Mouse (Mus musculus): ENCODE data around the gene Hdac1. TPM values are rescaled to one million over a fixed set of nuclear protein-coding genes. Genes with fewer than 3 reads are reported as not detected.

The Hdac1 gene
- polyA plus RNA-seq, 1 experiment: 46.2 TPM

DNA sequence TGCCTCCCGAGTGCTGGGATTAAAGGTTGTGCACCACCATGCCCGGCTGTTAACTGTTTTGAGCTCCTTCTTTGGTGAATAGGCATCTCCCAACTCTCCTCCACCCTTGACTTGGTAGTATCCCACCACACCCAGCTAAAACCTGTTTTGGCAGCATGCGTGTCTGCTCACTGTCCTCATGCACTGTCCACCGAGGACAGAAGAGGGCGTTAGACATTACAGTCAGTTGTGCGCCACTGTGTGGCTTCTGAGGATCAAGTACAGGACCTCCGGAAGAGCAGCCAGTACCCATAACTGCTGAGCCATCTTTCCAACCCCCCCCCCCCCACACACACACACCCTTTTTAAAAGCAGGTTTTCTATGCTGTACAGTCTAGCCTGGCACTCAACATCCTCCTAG, 47.8 kb downstream of the Hdac1 start:
- Histone ChIP-seq H3K4me1 (ENCODE audit: control insufficient read depth, insufficient read depth, insufficient read length, low read length) (no peaks in the 10 kb centered on the region; the same call in none of the 2 replicates), H3K27ac (replicated peaks; ENCODE audit: low read depth, low read length) (no peak overlapping the region), H3K4me3 (ENCODE audit: insufficient read depth, low read depth, low read length) (no peak overlapping the region)

DNA sequence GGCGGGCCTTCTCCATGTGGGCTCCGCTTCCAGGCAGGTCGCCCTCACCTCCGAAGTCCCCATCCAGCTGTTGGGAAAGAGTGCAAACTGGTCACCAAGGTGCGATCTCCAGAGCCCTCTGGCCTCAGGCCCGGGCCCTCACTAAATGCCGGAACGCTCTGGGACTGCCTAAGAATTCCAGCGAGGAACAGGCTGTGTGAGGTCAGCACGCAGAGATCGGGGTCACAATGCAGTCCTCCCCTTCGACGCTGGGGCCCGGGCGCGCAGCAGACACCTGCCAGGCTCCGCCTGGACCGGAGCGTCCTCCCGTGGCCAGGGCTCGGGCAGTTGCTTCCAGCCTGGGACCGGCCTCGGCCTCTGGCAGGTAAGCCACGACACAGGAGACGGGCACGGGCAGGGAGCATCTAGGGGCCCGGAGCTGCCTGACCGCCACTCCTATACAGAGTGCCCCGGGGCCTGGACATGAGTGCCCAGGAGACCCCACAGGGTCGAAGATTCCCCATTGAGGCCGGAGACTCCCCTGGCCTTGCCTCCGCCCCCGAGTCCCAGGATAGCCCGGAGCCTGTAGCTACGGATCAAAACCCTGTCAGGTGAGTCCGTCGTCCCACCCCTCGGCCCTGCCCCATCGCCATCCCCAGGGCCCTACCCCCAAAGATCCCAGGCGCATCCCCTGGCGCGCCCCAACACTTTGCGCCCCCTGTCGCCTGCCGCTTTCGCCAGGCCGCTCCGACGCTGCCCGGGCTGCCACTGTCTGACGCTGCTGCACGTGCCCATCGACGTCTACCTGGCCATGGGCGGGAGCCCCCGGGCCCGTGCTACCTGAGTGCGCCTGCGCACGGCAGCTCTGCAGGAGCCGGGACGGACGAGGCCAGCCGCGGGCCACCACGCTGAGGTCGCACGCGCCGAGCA, 51.3 kb downstream of the Hdac1 start, which contains the start of the genes Tssk3 and Fam229a:
Gene Tssk3, minus strand, starts transcription at position 51 of the 909 bp plus-strand sequence.
Gene Fam229a, plus strand, starts transcription at position 219 of the 909 bp plus-strand sequence.
- H3K4me3 ChIP-seq (ENCODE audit: insufficient read depth, low read depth, low read length): peak within 1 kb of the TSS; percentile 29; the same call in 1 of the 2 replicates
- H3K27ac ChIP-seq (replicated peaks; ENCODE audit: low read depth, low read length): no peak within 1 kb of the TSS
- H3K4me1 ChIP-seq (ENCODE audit: control insufficient read depth, insufficient read depth, insufficient read length, low read length): no peaks in the 10 kb centered on the region; the same call in none of the 2 replicates

- no peak overlapping the region for H3K27ac ChIP-seq (replicated peaks; ENCODE audit: low read depth, low read length)
- H3K4me3 ChIP-seq (ENCODE audit: insufficient read depth, low read depth, low read length): no peak overlapping the region
- no peaks in the 10 kb centered on the region for H3K4me1 ChIP-seq (ENCODE audit: control insufficient read depth, insufficient read depth, insufficient read length, low read length)
These were observed 61.4 kb downstream of the Hdac1 start for GRCm38 (mm10) chr4:129481090-129481489.

GRCm38 (mm10) chr4:129479863-129480262, 62.6 kb downstream of the Hdac1 start:
- no peak overlapping the region for H3K4me3 ChIP-seq (ENCODE audit: insufficient read depth, low read depth, low read length)
- no peaks in the 10 kb centered on the region for H3K4me1 ChIP-seq (ENCODE audit: control insufficient read depth, insufficient read depth, insufficient read length, low read length)
- no peak overlapping the region for H3K27ac ChIP-seq (replicated peaks; ENCODE audit: low read depth, low read length)

DNA sequence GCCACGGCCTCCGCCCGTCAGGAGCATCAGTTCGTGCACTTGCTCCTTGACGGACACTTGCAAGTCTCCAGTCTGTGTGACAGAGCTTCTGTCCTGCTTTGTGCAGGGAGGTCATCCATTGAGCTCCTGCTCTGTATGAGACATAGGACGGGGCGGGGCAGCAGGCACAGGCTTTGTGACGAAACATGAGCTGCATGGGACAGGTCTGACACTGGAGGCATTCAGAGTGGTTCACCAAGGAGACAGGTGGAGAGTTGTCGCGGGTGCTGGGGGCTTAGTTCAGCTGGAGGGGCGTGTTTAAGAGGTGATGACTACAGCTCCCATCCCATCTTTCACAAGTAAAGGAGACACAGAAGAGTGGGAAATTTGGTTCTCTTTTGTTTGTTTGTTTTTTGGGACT, 66.5 kb downstream of the Hdac1 start:
- H3K4me3 ChIP-seq (ENCODE audit: insufficient read depth, low read depth, low read length): no peak overlapping the region
- H3K27ac ChIP-seq (replicated peaks; ENCODE audit: low read depth, low read length): no peak overlapping the region
- no peaks in the 10 kb centered on the region for H3K4me1 ChIP-seq (ENCODE audit: control insufficient read depth, insufficient read depth, insufficient read length, low read length)

Other genes starting within 250 kb of the Hdac1 start
- 77.7 and 87.6 TPM in 2 replicates for gene Rbbp4, start 207.3 kb downstream of the Hdac1 start, polyA plus RNA-seq (2012; ENCODE audit: insufficient read depth, insufficient read length, missing spikeins)
- 92.1 and 127 TPM in 2 replicates for gene Zbtb8os, start 207.0 kb downstream of the Hdac1 start, polyA plus RNA-seq (2012; ENCODE audit: insufficient read depth, insufficient read length, missing spikeins)
- gene Zbtb8a, start 164.6 kb downstream of the Hdac1 start, polyA plus RNA-seq (2012; ENCODE audit: insufficient read depth, insufficient read length, missing spikeins): 1.5 and 3.4 TPM in 2 replicates
- not detected in 2 replicates for gene Zbtb8b, start 101.9 kb downstream of the Hdac1 start, polyA plus RNA-seq (2012; ENCODE audit: insufficient read depth, insufficient read length, missing spikeins)
- 24.8 and 35.7 TPM in 2 replicates for gene Bsdc1, start 81.1 kb downstream of the Hdac1 start, polyA plus RNA-seq (2012; ENCODE audit: insufficient read depth, insufficient read length, missing spikeins)
- not detected in 2 replicates for gene Tssk3, start 51.7 kb downstream of the Hdac1 start, polyA plus RNA-seq (2012; ENCODE audit: insufficient read depth, insufficient read length, missing spikeins)
- not detected in 2 replicates for gene Fam229a, start 51.5 kb downstream of the Hdac1 start, polyA plus RNA-seq (2012; ENCODE audit: insufficient read depth, insufficient read length, missing spikeins)
- gene Marcksl1, start 29.1 kb downstream of the Hdac1 start, polyA plus RNA-seq (2012; ENCODE audit: insufficient read depth, insufficient read length, missing spikeins): 3.5 and 4.9 TPM in 2 replicates
- not detected in 2 replicates for gene Lck, start 30.9 kb upstream of the Hdac1 start, polyA plus RNA-seq (2012; ENCODE audit: insufficient read depth, insufficient read length, missing spikeins)
- not detected in 2 replicates for gene Fam167b, start 35.8 kb upstream of the Hdac1 start, polyA plus RNA-seq (2012; ENCODE audit: insufficient read depth, insufficient read length, missing spikeins)
- 156 and 174 TPM in 2 replicates for gene Eif3i, start 57.9 kb upstream of the Hdac1 start, polyA plus RNA-seq (2012; ENCODE audit: insufficient read depth, insufficient read length, missing spikeins)
- gene Tmem234, start 58.0 kb upstream of the Hdac1 start, polyA plus RNA-seq (2012; ENCODE audit: insufficient read depth, insufficient read length, missing spikeins): 84.4 and 96.6 TPM in 2 replicates
- gene Dcdc2b, start 71.5 kb upstream of the Hdac1 start, polyA plus RNA-seq (2012; ENCODE audit: insufficient read depth, insufficient read length, missing spikeins): 1.3 TPM in 1 of 2 replicates, not detected in the other
- 14.3 and 14.6 TPM in 2 replicates for gene Iqcc, start 76.4 kb upstream of the Hdac1 start, polyA plus RNA-seq (2012; ENCODE audit: insufficient read depth, insufficient read length, missing spikeins)
- gene Ccdc28b, start 81.2 kb upstream of the Hdac1 start, polyA plus RNA-seq (2012; ENCODE audit: insufficient read depth, insufficient read length, missing spikeins): 59.5 and 76.0 TPM in 2 replicates
- 13.5 and 15.8 TPM in 2 replicates for gene Txlna, start 98.4 kb upstream of the Hdac1 start, polyA plus RNA-seq (2012; ENCODE audit: insufficient read depth, insufficient read length, missing spikeins)
- 45.7 and 75.5 TPM in 2 replicates for gene Kpna6, start 130.1 kb upstream of the Hdac1 start, polyA plus RNA-seq (2012; ENCODE audit: insufficient read depth, insufficient read length, missing spikeins)
- 5.4 and 7.3 TPM in 2 replicates for gene Tmem39b, start 154.1 kb upstream of the Hdac1 start, polyA plus RNA-seq (2012; ENCODE audit: insufficient read depth, insufficient read length, missing spikeins)
- gene Khdrbs1, start 199.6 kb upstream of the Hdac1 start, polyA plus RNA-seq (2012; ENCODE audit: insufficient read depth, insufficient read length, missing spikeins): 16.9 and 23.4 TPM in 2 replicates

All from brown adipose tissue, adult 24 weeks (tissue).